Mouse (Mus musculus) limb, embryonic 10.5 days (tissue): Measurements from ENCODE around the gene Reg4. TPM values are rescaled to one million over a fixed set of nuclear protein-coding genes. Genes with fewer than 3 reads are reported as not detected.
A peak's percentile ranks its signal among the peaks of the same experiment; 100 is the strongest.

Source experiments
- DNase-seq: peaks from one replicate; pipeline ENCODE4 v3.0.0-alpha.2; 2017; ENCODE audit warnings: low spot score
- H3K27ac ChIP-seq: fragments of 300-500 bp; sonication (generic); 2 replicates; pipeline ENCODE4 v1.5.1; 2016; ENCODE audit warnings: mild to moderate bottlenecking
- H3K27me3 ChIP-seq: fragments of 300-500 bp; sonication (generic); 2 replicates; pipeline ENCODE4 v1.6.1; 2016; ENCODE audit warnings: low read depth, mild to moderate bottlenecking; ENCODE audit not compliant: poor library complexity, severe bottlenecking
- H3K36me3 ChIP-seq: fragments of 300-500 bp; sonication (generic); 2 replicates; pipeline ENCODE4 v1.6.1; 2016; ENCODE audit warnings: mild to moderate bottlenecking, moderate library complexity
- H3K4me1 ChIP-seq: fragments of 300-500 bp; sonication (generic); 2 replicates; pipeline ENCODE4 v1.6.1; 2016
- H3K4me3 ChIP-seq: fragments of 300-500 bp; sonication (generic); 2 replicates; pipeline ENCODE4 v1.5.1; 2016; ENCODE audit warnings: mild to moderate bottlenecking, moderate library complexity
- H3K9me3 ChIP-seq: fragments of 300-500 bp; sonication (generic); replicated peaks from 2 replicates; pipeline ENCODE4 v1.6.1; 2016; ENCODE audit warnings: mild to moderate bottlenecking
- WGBS: fragments of 180-500 bp; shearing (Covaris S2); methylation state at CpG from one replicate; pipeline ENCODE4 v1.1.7; 2016; 5-methylcytosine and 5-hydroxymethylcytosine counted together
- polyA plus RNA-seq: library from polyadenylated mRNA; unstranded; fragments of >200 nt; fragmentation: Nextera tagmentation; extraction: Ambion mirVana; gene quantifications from 2 replicates; pipeline ENCODE4 v1.2.1, GENCODE M21; 2016

Gene Reg4
- polyA plus RNA-seq, 1 experiment from 2014 or later = not detected

- 37% methylated on average over 8 of the region's 8 CpGs for WGBS
- H3K4me1 ChIP-seq = peaks cover 19% of the 10 kb centered on the region
- no peak for DNase-seq
- H3K27me3 ChIP-seq = no peaks in the 10 kb centered on the region
- H3K9me3 ChIP-seq = no peaks in the 10 kb centered on the region
- no peak overlapping the region for H3K4me3 ChIP-seq
- no peaks in the 10 kb centered on the region for H3K36me3 ChIP-seq
- no peak overlapping the region for H3K27ac ChIP-seq
These were observed 23.9 kb downstream of the Reg4 start for GRCm38 (mm10) chr3:98245892-98246291.

- no peak for DNase-seq
- peak overlapping the region; percentile 61; the same call in 1 of the 2 replicates for H3K27ac ChIP-seq
- H3K36me3 ChIP-seq = no peaks in the 10 kb centered on the region
- no peaks in the 10 kb centered on the region for H3K27me3 ChIP-seq
- 66% methylated on average over 7 of the region's 7 CpGs for whole genome bisulfite sequencing
- H3K4me3 ChIP-seq = no peak overlapping the region
- no peaks in the 10 kb centered on the region for H3K9me3 ChIP-seq
- H3K4me1 ChIP-seq = peaks cover 19% of the 10 kb centered on the region
These were observed 25.2 kb downstream of the Reg4 start for GRCm38 (mm10) chr3:98246985-98247751.

GRCm38 (mm10) chr3:98249378-98249777 lies 27.4 kb downstream of the Reg4 start:
- Histone ChIP-seq H3K4me3 (no peak overlapping the region), H3K9me3 (0 out of 2 replicates have a peak, but pooled peaks cover 4% of the 10 kb centered on the region), H3K27me3 (no peaks in the 10 kb centered on the region), H3K4me1 (peaks cover 19% of the 10 kb centered on the region), H3K27ac (no peak overlapping the region), H3K36me3 (no peaks in the 10 kb centered on the region)
- DNase-seq = no peak
- 90% methylated on average over 2 of the region's 2 CpGs for WGBS

- H3K27ac ChIP-seq = no peak overlapping the region
- no peak overlapping the region for H3K4me3 ChIP-seq
- WGBS = 87% methylated on average over 11 of the region's 11 CpGs
- DNase-seq = no peak
- 0 out of 2 replicates have a peak, but pooled peaks cover 4% of the 10 kb centered on the region for H3K9me3 ChIP-seq
- H3K27me3 ChIP-seq = no peaks in the 10 kb centered on the region
- peaks cover 19% of the 10 kb centered on the region for H3K4me1 ChIP-seq
- no peaks in the 10 kb centered on the region for H3K36me3 ChIP-seq
These were observed 28.0 kb downstream of the Reg4 start for GRCm38 (mm10) chr3:98249833-98250448.

GRCm38 (mm10) chr3:98254059-98254458 lies 32.1 kb downstream of the Reg4 start:
- no peak overlapping the region for H3K27ac ChIP-seq
- DNase-seq = no peak
- no peaks in the 10 kb centered on the region for H3K36me3 ChIP-seq
- no peak overlapping the region for H3K4me3 ChIP-seq
- H3K27me3 ChIP-seq = no peaks in the 10 kb centered on the region
- 0 out of 2 replicates have a peak, but pooled peaks cover 4% of the 10 kb centered on the region for H3K9me3 ChIP-seq
- 96% methylated on average over 3 of the region's 3 CpGs for WGBS
- H3K4me1 ChIP-seq = 0 out of 2 replicates have a peak, but pooled peaks cover 2% of the 10 kb centered on the region

GRCm38 (mm10) chr3:98254656-98255583 lies 33.0 kb downstream of the Reg4 start:
- 0 out of 2 replicates have a peak, but pooled peaks cover 4% of the 10 kb centered on the region for H3K9me3 ChIP-seq
- no peaks in the 10 kb centered on the region for H3K27me3 ChIP-seq
- no peak for DNase-seq
- no peaks in the 10 kb centered on the region for H3K36me3 ChIP-seq
- H3K4me1 ChIP-seq = 0 out of 2 replicates have a peak, but pooled peaks cover 2% of the 10 kb centered on the region
- WGBS = 94% methylated on average over 8 of the region's 8 CpGs
- H3K4me3 ChIP-seq = no peak overlapping the region
- no peak overlapping the region for H3K27ac ChIP-seq

- H3K4me3 ChIP-seq = no peak overlapping the region
- H3K27me3 ChIP-seq = no peaks in the 10 kb centered on the region
- H3K27ac ChIP-seq = no peak overlapping the region
- H3K36me3 ChIP-seq = no peaks in the 10 kb centered on the region
- no peak for DNase-seq
- WGBS = 92% methylated on average over 4 of the region's 4 CpGs
- no peaks in the 10 kb centered on the region for H3K9me3 ChIP-seq
- no peaks in the 10 kb centered on the region for H3K4me1 ChIP-seq
These were observed 36.8 kb downstream of the Reg4 start for GRCm38 (mm10) chr3:98258723-98259122.

GRCm38 (mm10) chr3:98259271-98259751 lies 37.4 kb downstream of the Reg4 start:
- no peaks in the 10 kb centered on the region for H3K27me3 ChIP-seq
- H3K27ac ChIP-seq = no peak overlapping the region
- H3K4me1 ChIP-seq = no peaks in the 10 kb centered on the region
- H3K9me3 ChIP-seq = no peaks in the 10 kb centered on the region
- DNase-seq = no peak
- no peaks in the 10 kb centered on the region for H3K36me3 ChIP-seq
- WGBS = 89% methylated on average over 5 of the region's 5 CpGs
- H3K4me3 ChIP-seq = no peak overlapping the region

GRCm38 (mm10) chr3:98260534-98260933 lies 38.6 kb downstream of the Reg4 start:
- H3K4me3 ChIP-seq = no peak overlapping the region
- 92% methylated on average over 3 of the region's 3 CpGs for WGBS
- no peaks in the 10 kb centered on the region for H3K27me3 ChIP-seq
- no peak overlapping the region for H3K27ac ChIP-seq
- DNase-seq = no peak
- H3K4me1 ChIP-seq = no peaks in the 10 kb centered on the region
- H3K9me3 ChIP-seq = no peaks in the 10 kb centered on the region
- H3K36me3 ChIP-seq = no peaks in the 10 kb centered on the region

GRCm38 (mm10) chr3:98261415-98261814 lies 39.5 kb downstream of the Reg4 start:
- Histone ChIP-seq H3K4me1 (no peaks in the 10 kb centered on the region), H3K27me3 (no peaks in the 10 kb centered on the region), H3K27ac (no peak overlapping the region), H3K36me3 (no peaks in the 10 kb centered on the region), H3K9me3 (no peaks in the 10 kb centered on the region), H3K4me3 (no peak overlapping the region)
- 94% methylated on average over 4 of the region's 4 CpGs for WGBS
- no peak for DNase-seq

- no peak for DNase-seq
- Histone ChIP-seq H3K4me1 (no peaks in the 10 kb centered on the region), H3K36me3 (no peaks in the 10 kb centered on the region), H3K9me3 (no peaks in the 10 kb centered on the region), H3K27ac (no peak overlapping the region), H3K27me3 (no peaks in the 10 kb centered on the region), H3K4me3 (no peak overlapping the region)
- 95% methylated on average over 2 of the region's 2 CpGs for WGBS
These were observed 40.2 kb downstream of the Reg4 start for GRCm38 (mm10) chr3:98262133-98262532.

GRCm38 (mm10) chr3:98267249-98267651 lies 45.3 kb downstream of the Reg4 start:
- H3K36me3 ChIP-seq = no peaks in the 10 kb centered on the region
- H3K4me3 ChIP-seq = no peak overlapping the region
- DNase-seq = no peak
- 0 out of 2 replicates have a peak overlapping the region, but pooled peaks have one; percentile 25 for H3K27ac ChIP-seq
- WGBS = 54% methylated on average over 6 of the region's 6 CpGs
- no peaks in the 10 kb centered on the region for H3K4me1 ChIP-seq
- no peaks in the 10 kb centered on the region for H3K27me3 ChIP-seq
- H3K9me3 ChIP-seq = no peaks in the 10 kb centered on the region
